Mouse (Mus musculus): ENCODE results near the gene Ankrd2. TPM values are rescaled to one million over a fixed set of nuclear protein-coding genes. Genes with fewer than 3 reads are reported as not detected.

The Ankrd2 gene
- total RNA-seq, 2 experiments from 2014 or later: 0.34 to 0.40 TPM

GRCm38 (mm10) chr19:42014231-42014825 is 21.5 kb upstream of the Ankrd2 start:
- DNase-seq (ENCODE audit: low spot score in 2 of 2): no peak

- DNase-seq (ENCODE audit: low spot score in 2 of 2): no peak
Measured at GRCm38 (mm10) chr19:42015001-42015400, 20.8 kb upstream of the Ankrd2 start.

GRCm38 (mm10) chr19:42016251-42016650 is 19.5 kb upstream of the Ankrd2 start:
- no peak for DNase-seq (ENCODE audit: low spot score in 2 of 2)

GRCm38 (mm10) chr19:42016840-42017239 is 19.0 kb upstream of the Ankrd2 start:
- peak; percentile 29 to 32 for DNase-seq (ENCODE audit: low spot score in 2 of 2)

GRCm38 (mm10) chr19:42017399-42018247 is 18.2 kb upstream of the Ankrd2 start:
- DNase-seq (ENCODE audit: low spot score in 2 of 2): peak; percentile 60 to 62

- no peak for DNase-seq (ENCODE audit: low spot score in 2 of 2)
Measured at GRCm38 (mm10) chr19:42019011-42019522, 16.7 kb upstream of the Ankrd2 start.

- no peak for DNase-seq (ENCODE audit: low spot score in 2 of 2)
Measured at GRCm38 (mm10) chr19:42021681-42022541, 13.9 kb upstream of the Ankrd2 start.

- no peak for DNase-seq (ENCODE audit: low spot score in 2 of 2)
Measured at GRCm38 (mm10) chr19:42022542-42022848, 13.3 kb upstream of the Ankrd2 start.

GRCm38 (mm10) chr19:42026158-42026557 is 9.6 kb upstream of the Ankrd2 start:
- DNase-seq (ENCODE audit: low spot score in 2 of 2): peak; percentile 88 to 91

- no peak for DNase-seq (ENCODE audit: low spot score in 2 of 2)
Measured at GRCm38 (mm10) chr19:42031112-42031511, 4.7 kb upstream of the Ankrd2 start.

- peak; percentile 25 to 31 for DNase-seq (ENCODE audit: low spot score in 2 of 2)
Measured at GRCm38 (mm10) chr19:42033611-42034010, 2.2 kb upstream of the Ankrd2 start.

GRCm38 (mm10) chr19:42034146-42034775 is 1.5 kb upstream of the Ankrd2 start:
- peak; percentile 51 to 61 for DNase-seq (ENCODE audit: low spot score in 2 of 2)

- DNase-seq (ENCODE audit: low spot score in 2 of 2): no peak
Measured at GRCm38 (mm10) chr19:42034881-42035455, 832 bp upstream of the Ankrd2 start.

GRCm38 (mm10) chr19:42036357-42036756 is 557 bp downstream of the Ankrd2 start:
- no peak for DNase-seq (ENCODE audit: low spot score in 2 of 2)

- DNase-seq (ENCODE audit: low spot score in 2 of 2): no peak
Measured at GRCm38 (mm10) chr19:42037167-42037702, 1.4 kb downstream of the Ankrd2 start.

- DNase-seq (ENCODE audit: low spot score in 2 of 2): no peak
Measured at GRCm38 (mm10) chr19:42038310-42038709, 2.5 kb downstream of the Ankrd2 start.

- no peak for DNase-seq (ENCODE audit: low spot score in 2 of 2)
Measured at GRCm38 (mm10) chr19:42043988-42044387, 8.2 kb downstream of the Ankrd2 start.

- peak; percentile 73 for DNase-seq (ENCODE audit: low spot score in 2 of 2)
Measured at GRCm38 (mm10) chr19:42045269-42046102, 9.7 kb downstream of the Ankrd2 start, which contains the start of gene Hoga1. Gene Hoga1, plus strand, starts transcription at chr19:42045610.

- DNase-seq (ENCODE audit: low spot score in 2 of 2): no peak
Measured at GRCm38 (mm10) chr19:42050251-42050650, 14.5 kb downstream of the Ankrd2 start.
